Mouse (Mus musculus) left cerebral cortex, postnatal 4 days (tissue): ENCODE results near the gene Sec24a. TPM values are rescaled to one million over a fixed set of nuclear protein-coding genes. Genes with fewer than 3 reads are reported as not detected.
"Not testable (repeated sequence)": the region's sequence is repeated elsewhere in the genome, so short reads cannot be mapped to it uniquely, and the experiment has no call there.

Experiments
- DNase-seq: peaks from one replicate; pipeline ENCODE4 v3.0.0-alpha.2; 2022
- intact Hi-C: fragments of 180-260 bp; cut with DNase I; formaldehyde crosslinking; loops from one replicate; pipeline ENCODE4 v1.15.1; 2025
- total RNA-seq, 2 experiments: library from RNA; stranded (reverse); gene quantifications; 2 replicates each; pipeline ENCODE4 v1.2.3; 2021

The Sec24a gene
- total RNA-seq, 2 experiments from 2014 or later, result 28.6 to 32.2 TPM

DNA sequence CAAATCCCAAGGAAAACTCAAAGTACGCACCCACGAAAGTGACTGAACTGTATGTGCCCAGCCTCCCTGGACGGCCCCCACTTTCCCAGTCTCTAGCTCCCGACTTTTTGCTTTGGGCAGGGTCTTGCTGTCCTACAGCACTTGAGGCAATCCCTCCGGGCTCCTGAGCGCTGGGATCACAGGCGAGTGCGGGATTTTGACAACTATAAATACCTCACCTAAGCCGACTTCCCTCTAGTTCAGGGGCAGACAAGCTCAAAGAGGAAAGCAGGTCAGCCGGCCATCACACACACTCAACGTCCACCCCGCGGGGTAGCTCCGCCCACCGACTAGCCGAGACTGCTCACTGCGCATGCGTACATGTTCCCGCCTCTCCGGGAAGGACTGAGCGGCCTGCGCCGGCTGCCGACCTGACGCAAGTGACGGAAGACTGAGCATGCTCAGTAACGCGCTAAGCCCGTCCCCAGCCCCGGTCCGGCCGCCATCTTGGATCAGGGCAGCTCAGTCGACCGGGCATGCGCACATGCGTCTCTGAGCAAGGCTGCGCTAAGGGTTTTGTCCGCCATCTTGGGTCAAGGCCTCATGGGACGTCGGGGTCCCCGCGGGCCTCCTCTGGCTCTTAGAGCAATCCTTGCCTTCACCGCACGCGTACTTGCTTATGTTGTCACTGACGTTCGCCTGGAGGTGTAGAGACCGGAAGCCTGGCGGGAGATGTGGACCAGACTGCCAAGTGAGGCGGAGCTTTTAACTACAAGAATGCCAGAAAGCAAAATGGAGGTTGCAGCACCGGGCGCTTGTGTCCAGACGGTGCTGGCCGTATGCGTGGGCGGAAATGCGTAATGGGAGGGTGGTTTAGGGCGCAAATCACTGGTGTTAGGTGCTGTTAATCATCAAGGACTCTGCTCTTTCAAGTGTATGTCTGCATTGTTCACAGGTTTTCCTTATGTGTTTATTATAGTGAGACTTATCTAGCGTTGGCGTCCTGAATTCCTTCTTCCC is 74.8 kb downstream of the Sec24a start, which contains the start of gene 0610009B22Rik:
Gene 0610009B22Rik (minus strand): TSS at position 545 of the 999 bp plus-strand sequence.
- peak; percentile 100 for DNase-seq
- intact Hi-C loops, result loop anchor here (5.0 kb wide), 1 partner anchor 36 kb away; the partner anchor contains the start of genes D930048N14Rik and N4bp3

- DNase-seq, result no peak
- intact Hi-C loops, result loop anchor here (5.0 kb wide), 1 partner anchor 65 kb away; the partner anchor contains the start of gene Nhp2
These were observed 81.5 kb downstream of the Sec24a start for GRCm38 (mm10) chr11:51681976-51682374.

DNA sequence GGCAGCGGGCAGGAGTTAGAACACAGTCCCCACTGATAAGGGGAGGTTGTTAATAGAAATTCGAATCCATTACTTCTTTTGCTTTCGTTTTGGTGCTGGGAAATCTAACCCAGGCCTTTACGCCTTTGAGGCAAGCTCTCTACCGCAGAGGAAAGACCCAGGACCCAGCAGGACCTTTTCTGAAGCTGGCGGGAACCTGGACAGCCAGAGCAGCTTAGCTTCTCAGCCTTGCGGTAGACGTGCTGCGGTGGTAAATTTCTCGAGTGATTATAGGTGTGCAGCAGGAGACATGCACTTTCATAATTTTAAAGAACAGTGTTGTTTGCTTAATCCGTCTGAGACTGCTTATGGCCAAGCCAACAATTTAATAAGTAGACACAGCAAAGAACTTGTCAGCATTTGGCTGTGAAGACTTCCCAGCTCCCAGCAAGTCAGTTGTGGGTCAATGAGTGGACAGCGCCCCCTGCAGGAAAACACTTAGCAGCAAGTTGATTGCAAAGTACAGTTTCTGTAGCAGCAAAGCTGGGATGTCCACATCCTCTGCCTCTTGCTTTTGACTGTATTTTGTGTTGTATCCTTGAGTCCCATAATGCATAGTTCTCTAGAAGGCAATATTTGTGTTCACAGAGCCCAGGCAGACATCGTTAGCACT is 82.0 kb downstream of the Sec24a start:
- peak; percentile 92 for DNase-seq
- intact Hi-C loops, result loop anchor here (5.0 kb wide), 1 partner anchor 64 kb away; the partner anchor contains the start of gene Nhp2

DNA sequence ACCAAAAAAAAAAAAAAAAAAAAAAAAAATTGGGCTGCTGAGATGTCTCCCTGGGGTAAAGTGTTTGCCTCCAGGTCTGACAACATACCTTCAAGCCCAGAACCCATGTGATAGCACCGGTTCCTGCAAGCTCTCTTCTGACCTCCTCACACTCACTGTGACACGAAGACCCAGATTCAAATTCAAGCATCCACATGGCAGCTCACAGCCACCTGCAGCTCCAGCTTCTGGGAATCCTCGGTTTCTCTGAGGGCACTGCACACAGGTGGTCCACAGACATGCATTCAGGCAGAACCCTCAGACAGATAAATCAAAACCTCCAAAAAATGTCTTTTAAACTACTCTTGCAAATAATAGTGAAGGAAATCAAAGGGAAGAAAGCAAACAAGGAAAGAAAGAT is 84.0 kb downstream of the Sec24a start:
- intact Hi-C loops, result no loop called here
- DNase-seq, result no peak

DNA sequence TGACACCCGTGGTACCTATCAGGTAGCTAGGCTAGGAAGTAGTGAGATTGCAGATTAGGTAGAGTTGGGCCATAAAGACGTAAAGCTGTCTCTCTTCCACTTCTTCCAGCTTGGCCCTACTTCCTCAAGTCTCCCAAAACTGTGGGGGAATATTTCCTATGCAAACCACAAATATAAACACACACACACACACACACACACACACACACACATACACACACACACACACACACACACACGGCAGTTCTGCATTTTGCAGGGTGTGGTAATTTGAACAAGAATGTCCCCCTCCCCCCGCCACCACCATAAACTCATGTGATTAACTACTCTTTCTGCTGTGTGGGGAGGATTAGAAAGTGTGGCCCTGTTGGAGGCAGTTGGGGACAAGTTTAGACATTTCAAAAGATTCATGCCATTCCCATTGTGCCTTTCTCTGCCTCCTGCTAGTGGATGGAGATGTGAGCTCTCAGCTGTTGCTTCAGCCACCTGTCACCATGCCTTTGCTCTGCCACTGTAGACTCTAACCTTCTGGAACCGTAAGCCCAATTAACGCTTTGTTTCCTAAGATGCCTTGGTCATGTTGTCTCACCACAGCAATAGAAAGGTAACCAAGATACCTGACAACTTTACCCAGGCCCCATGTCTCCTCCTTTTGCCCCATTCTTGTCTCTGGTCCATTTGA is 85.6 kb downstream of the Sec24a start:
- intact Hi-C loops, result no loop called here
- no peak for DNase-seq

- intact Hi-C loops, result no loop called here
- DNase-seq, result no peak
These were observed 88.0 kb downstream of the Sec24a start for GRCm38 (mm10) chr11:51675386-51675785.

DNA sequence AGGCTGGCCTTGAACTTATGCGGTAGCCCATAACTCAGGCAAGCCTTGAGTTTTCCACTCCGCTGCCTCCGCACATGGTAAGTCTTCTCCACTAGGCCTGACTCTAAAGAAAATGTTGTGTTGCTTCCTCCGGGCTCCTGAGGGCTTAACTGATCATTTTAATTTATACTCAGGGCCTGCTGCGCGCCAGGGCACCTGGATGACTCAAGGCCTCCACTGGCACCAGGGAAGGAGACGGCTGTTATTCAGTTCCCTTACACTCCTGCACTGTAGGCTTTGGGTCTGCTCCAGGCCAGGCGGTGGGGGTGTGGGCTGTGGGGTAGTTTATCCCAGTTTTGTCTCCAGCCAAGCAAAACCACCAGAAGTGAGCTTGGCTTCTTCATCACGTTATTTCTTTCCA is 90.1 kb downstream of the Sec24a start:
- DNase-seq, result no peak
- intact Hi-C loops, result no loop called here

DNA sequence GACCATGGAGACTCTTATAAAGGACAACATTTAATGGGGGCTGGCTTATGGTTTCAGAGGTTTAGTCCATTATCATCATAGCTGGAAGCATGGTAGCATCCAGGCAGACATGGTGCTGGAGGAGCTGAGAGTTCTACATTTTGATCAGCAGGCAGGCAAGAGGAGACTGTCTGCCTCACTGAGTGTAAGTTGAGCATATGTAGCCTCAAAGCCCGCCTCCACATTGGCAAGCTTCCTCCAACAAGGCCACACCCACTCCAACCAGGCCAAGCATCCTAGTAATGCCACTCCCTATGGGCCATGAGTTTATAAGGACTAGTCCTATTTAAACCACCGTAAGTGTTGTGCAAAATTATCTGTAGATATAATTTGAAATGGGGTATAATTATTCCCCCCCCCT is 92.1 kb downstream of the Sec24a start:
- intact Hi-C loops, result no loop called here
- DNase-seq, result no peak

DNA sequence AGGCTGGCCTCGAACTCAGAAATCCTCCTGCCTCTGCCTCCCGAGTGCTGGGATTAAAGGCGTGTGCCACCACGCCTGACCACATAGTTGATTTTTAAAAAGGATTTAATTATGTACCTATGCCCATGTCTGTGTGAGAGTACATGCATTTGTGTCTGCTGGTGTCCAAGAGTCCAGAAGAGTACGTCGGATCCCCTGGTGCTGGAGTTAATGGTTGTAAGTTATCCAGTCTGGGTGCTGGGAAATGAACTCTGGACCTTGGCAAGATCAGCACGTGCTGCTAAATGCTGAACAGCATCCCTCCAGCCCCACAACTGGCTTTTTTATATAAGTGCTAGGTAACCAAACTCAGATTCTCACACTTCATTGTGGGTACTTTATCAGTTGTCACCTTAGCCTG is 92.6 kb downstream of the Sec24a start:
- DNase-seq, result no peak
- intact Hi-C loops, result no loop called here

- intact Hi-C loops, DNase-seq: not testable (repeated sequence)
These were observed 98.7 kb downstream of the Sec24a start for GRCm38 (mm10) chr11:51664747-51665146.

- DNase-seq, result no peak
- intact Hi-C loops, result no loop called here
These were observed 100.8 kb downstream of the Sec24a start for GRCm38 (mm10) chr11:51662632-51663031.

DNA sequence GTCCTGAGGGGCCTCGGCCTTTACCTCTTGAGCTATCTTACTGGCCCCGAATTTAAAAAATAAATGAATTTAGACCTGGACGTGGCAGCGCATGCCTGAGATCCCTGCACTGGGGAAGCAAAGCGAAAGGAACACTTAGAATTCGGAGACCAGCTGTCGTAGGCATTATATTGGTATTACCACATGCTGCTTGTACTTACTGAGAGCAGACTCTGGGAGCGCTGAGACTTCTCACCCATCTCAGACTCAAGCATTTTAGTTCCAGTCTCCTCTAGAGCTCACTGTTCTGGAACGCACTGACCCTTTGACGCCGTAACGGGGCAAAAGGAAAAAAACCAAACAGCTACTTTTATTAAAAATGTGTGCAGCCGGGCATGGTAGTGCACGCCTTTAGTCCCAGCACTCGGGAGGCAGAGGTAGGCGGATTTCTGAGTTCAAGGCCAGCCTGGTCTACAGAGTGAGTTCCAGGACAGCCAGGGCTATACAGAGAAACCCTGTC is 101.5 kb downstream of the Sec24a start:
- intact Hi-C loops, result no loop called here
- no peak for DNase-seq

DNA sequence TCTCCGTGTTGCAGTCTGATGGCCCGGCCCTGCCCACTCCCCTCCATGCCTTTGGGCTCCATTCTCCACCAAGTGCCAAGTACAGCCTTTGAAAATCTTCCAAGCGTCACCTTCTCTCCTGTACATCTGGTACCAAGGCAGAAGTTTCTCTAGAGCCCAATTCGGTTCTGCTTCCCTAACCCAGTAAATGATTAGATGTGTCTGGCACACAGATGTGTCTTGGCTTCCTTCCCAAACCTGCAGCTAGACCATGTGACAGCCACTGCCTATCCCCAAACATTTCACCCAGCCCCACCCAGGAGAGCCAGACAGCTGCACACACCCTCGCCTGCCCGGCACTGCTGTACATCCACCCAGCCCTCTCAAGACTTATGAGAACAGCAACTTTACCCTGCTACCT is 104.7 kb downstream of the Sec24a start:
- no peak for DNase-seq
- intact Hi-C loops, result no loop called here

DNA sequence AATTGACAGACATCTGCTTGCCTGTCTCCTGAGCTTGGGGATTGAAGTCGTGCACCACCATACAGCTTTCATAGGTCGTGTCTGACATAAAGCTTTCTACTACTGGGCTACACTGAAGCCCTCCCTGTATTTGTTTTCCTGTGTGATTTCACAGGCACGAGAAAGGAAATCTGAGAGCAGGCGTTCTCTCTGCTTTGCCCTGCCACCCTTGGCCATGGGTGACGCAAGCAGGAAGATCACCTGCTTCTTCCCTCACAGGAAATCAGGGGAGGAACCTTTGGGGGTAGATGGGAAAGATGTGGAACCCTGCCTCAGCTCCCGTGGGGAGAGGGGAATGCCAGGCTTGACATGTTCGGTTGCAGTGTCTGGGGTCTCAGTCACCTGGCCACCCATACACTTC is 105.1 kb downstream of the Sec24a start:
- intact Hi-C loops, result no loop called here
- DNase-seq, result no peak

DNA sequence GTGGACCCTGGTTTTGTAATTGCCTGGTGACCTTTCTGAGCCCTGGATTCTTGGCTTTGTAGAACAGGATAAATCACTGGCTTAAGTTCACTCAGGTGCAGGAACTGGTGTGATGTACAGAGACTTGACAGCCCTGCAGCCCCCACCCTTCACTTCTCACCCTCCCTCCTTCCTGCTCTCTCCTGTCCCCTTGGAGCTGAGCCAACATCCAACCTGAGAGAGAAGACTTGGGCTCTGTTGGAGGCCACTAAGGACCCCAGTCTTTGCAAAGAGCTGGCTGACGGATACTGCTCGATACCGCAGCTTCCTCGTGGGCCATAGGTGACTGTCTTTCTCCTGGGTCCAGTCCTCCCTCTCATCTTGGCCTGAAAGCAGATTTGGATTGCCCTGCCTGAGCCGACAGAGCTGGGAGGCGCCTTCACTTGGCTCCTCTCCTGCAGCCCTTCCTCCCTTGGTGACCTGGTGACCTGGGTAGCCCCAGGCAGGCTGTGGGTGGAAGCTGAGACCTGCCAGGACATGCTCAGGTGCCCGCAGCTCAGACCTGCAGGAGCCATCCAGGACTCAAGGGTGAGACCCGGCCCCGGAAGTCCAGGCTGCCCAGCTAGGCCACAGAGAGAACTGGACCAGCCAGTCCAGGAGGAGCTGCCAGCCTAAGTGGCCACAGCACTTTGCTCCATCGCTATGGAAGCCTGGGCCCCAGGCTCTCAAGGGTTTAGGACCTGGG is 106.5 kb downstream of the Sec24a start:
- intact Hi-C loops, result no loop called here
- no peak for DNase-seq

DNA sequence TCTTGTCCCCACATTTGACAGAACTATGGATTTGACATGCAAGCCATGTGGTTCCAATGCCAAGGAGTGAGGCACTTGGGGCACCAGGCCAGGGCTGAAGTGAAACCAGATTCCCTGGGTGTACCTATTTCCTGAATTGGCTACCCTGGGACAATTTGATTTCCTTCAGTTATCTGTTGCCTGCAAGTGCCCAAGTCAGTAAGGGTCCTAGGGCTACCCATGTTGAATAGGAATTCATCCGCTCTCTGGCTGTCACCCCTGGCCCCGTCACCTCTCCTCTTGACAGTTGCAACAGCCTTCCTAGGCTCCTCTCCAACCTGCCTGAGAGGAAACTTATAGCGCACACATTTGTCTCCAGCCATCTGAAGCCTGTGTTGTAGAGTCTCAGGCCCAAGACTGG is 108.5 kb downstream of the Sec24a start:
- DNase-seq, result no peak
- intact Hi-C loops, result loop anchor here (5.0 kb wide), 1 partner anchor 32 kb away; the partner anchor contains the start of gene 0610009B22Rik

DNA sequence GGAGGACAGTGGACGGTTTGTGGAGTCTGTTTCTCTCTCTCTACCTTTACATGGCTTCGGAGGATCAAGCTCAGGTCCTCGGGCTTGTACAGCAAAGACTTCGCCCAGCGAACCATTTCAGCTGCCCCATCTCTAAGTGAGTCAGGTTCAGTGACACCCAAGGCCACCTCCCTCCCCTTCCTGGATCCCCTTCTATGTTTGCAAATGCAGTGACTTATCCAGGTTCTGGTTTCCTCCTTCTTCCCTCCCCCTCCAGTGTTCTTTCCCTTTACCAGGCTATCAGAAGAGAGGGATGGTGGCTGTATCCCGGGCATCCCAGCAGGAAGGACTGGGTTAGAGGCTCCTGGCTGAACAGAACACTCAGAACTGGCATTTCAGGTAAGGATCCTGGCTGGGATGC is 109.7 kb downstream of the Sec24a start:
- intact Hi-C loops, result loop anchor here (5.0 kb wide), 1 partner anchor 34 kb away; the partner anchor contains the start of gene 0610009B22Rik
- DNase-seq, result no peak

GRCm38 (mm10) chr11:51652889-51653418 is 110.5 kb downstream of the Sec24a start:
- no peak for DNase-seq
- intact Hi-C loops, result loop anchor here (5.0 kb wide), 1 partner anchor 34 kb away; the partner anchor contains the start of gene 0610009B22Rik

GRCm38 (mm10) chr11:51650691-51651515 is 112.5 kb downstream of the Sec24a start, which contains the start of the genes N4bp3 and D930048N14Rik:
Gene N4bp3 (minus strand): TSS chr11:51650842.
Gene D930048N14Rik (plus strand): TSS chr11:51650954.
- intact Hi-C loops, result loop anchor here (5.0 kb wide), 1 partner anchor 36 kb away; the partner anchor contains the start of gene 0610009B22Rik
- peak; percentile 61 for DNase-seq
